Mouse (Mus musculus) embryonic facial prominence, embryonic 11.5 days (tissue): Measurements from ENCODE around the gene Auts2. TPM values are rescaled to one million over a fixed set of nuclear protein-coding genes. Genes with fewer than 3 reads are reported as not detected.

Experiments
- ATAC-seq: fragments of 200-750 bp; cut with Nextera tagmentation; replicated peaks from 2 replicates; pipeline ENCODE4 v1.8.0; 2017; ENCODE audit warnings: low read depth; ENCODE audit not compliant: insufficient number of reproducible peaks, low FRiP score, low TSS enrichment
- DNase-seq: peaks from one replicate; pipeline ENCODE4 v3.0.0-alpha.2; 2015; ENCODE audit warnings: low spot score
- H3K27ac ChIP-seq: fragments of 300-500 bp; sonication (generic); replicated peaks from 2 replicates; pipeline ENCODE4 v1.5.1; 2014; ENCODE audit warnings: mild to moderate bottlenecking, low read depth, low read length, control low read depth
- H3K27me3 ChIP-seq: fragments of 300-500 bp; sonication (generic); 2 replicates; pipeline ENCODE4 v1.6.1; 2014; ENCODE audit warnings: mild to moderate bottlenecking, low read length, moderate library complexity, mixed read lengths; ENCODE audit not compliant: control insufficient read depth, insufficient read depth
- H3K36me3 ChIP-seq: fragments of 300-500 bp; sonication (generic); replicated peaks from 2 replicates; pipeline ENCODE4 v1.6.1; 2014; ENCODE audit warnings: low read depth, mild to moderate bottlenecking, low read length, moderate library complexity, mixed read lengths; ENCODE audit not compliant: control insufficient read depth, insufficient read depth
- H3K4me1 ChIP-seq: fragments of 300-500 bp; sonication (generic); 2 replicates; pipeline ENCODE4 v1.6.1; 2014; ENCODE audit warnings: low read length, mixed read lengths; ENCODE audit not compliant: control insufficient read depth, insufficient read depth
- H3K4me2 ChIP-seq: fragments of 300-500 bp; sonication (generic); 2 replicates; pipeline ENCODE4 v1.6.1; 2014; ENCODE audit warnings: low read depth, mild to moderate bottlenecking, control low read depth, low read length, moderate library complexity
- H3K4me3 ChIP-seq: fragments of 300-500 bp; sonication (generic); 2 replicates; pipeline ENCODE4 v1.5.1; 2014; ENCODE audit warnings: low read depth, low read length, control low read depth
- H3K9ac ChIP-seq: fragments of 300-500 bp; sonication (generic); replicated peaks from 2 replicates; pipeline ENCODE4 v1.6.1; 2014; ENCODE audit warnings: mild to moderate bottlenecking, control low read depth, low read length
- H3K9me3 ChIP-seq: fragments of 300-500 bp; sonication (generic); replicated peaks from 2 replicates; pipeline ENCODE4 v1.6.1; 2016; ENCODE audit warnings: mild to moderate bottlenecking, low read length, inconsistent platforms, mixed read lengths; ENCODE audit not compliant: control insufficient read depth
- WGBS: fragments of 180-500 bp; shearing (Covaris S2); extraction: QIAGEN DNeasy Blood & Tissue Kit; methylation state at CpG from one replicate; pipeline ENCODE4 v1.1.7; 2014; 5-methylcytosine and 5-hydroxymethylcytosine counted together
- polyA plus RNA-seq: library from polyadenylated mRNA; unstranded; fragments of >200 nt; fragmentation: Nextera tagmentation; extraction: Ambion mirVana; gene quantifications from 2 replicates; pipeline ENCODE4 v1.2.1, GENCODE M21; 2014

Auts2 gene
- polyA plus RNA-seq, 1 experiment from 2014 or later, result 30.5 TPM

- H3K27me3 ChIP-seq, result no peaks in the 10 kb centered on the region
- 90% methylated on average over 3 of the region's 3 CpGs for WGBS
- no peak overlapping the region for H3K4me3 ChIP-seq
- no peak overlapping the region for H3K9ac ChIP-seq
- no peaks in the 10 kb centered on the region for H3K36me3 ChIP-seq
- H3K4me1 ChIP-seq, result no peaks in the 10 kb centered on the region
- DNase-seq, result no peak
- no peaks in the 10 kb centered on the region for H3K9me3 ChIP-seq
- H3K4me2 ChIP-seq, result no peak overlapping the region
- no peak for ATAC-seq
- no peak overlapping the region for H3K27ac ChIP-seq
Measured at GRCm38 (mm10) chr5:131906313-131906712, 636.8 kb downstream of the Auts2 start.

- H3K36me3 ChIP-seq, result no peaks in the 10 kb centered on the region
- no peak overlapping the region for H3K4me3 ChIP-seq
- WGBS, result 72% methylated on average over 10 of the region's 10 CpGs
- no peak overlapping the region for H3K9ac ChIP-seq
- no peak overlapping the region for H3K27ac ChIP-seq
- DNase-seq (no peak), ATAC-seq (no peak)
- no peaks in the 10 kb centered on the region for H3K4me1 ChIP-seq
- H3K4me2 ChIP-seq, result no peak overlapping the region
- H3K27me3 ChIP-seq, result no peaks in the 10 kb centered on the region
- no peaks in the 10 kb centered on the region for H3K9me3 ChIP-seq
Measured at GRCm38 (mm10) chr5:131904478-131904877, 638.7 kb downstream of the Auts2 start.

GRCm38 (mm10) chr5:131898048-131898638 lies 645.0 kb downstream of the Auts2 start:
- H3K9me3 ChIP-seq, result no peaks in the 10 kb centered on the region
- H3K4me2 ChIP-seq, result no peak overlapping the region
- ATAC-seq (no peak), DNase-seq (peak; percentile 29)
- WGBS, result 64% methylated on average over 4 of the region's 4 CpGs
- H3K27ac ChIP-seq, result no peak overlapping the region
- no peaks in the 10 kb centered on the region for H3K36me3 ChIP-seq
- no peaks in the 10 kb centered on the region for H3K27me3 ChIP-seq
- no peak overlapping the region for H3K9ac ChIP-seq
- H3K4me1 ChIP-seq, result no peaks in the 10 kb centered on the region
- no peak overlapping the region for H3K4me3 ChIP-seq

- H3K27me3 ChIP-seq, result no peaks in the 10 kb centered on the region
- no peaks in the 10 kb centered on the region for H3K4me1 ChIP-seq
- no peak overlapping the region for H3K9ac ChIP-seq
- DNase-seq, result no peak
- no peak overlapping the region for H3K27ac ChIP-seq
- H3K4me3 ChIP-seq, result no peak overlapping the region
- no peaks in the 10 kb centered on the region for H3K36me3 ChIP-seq
- no peak for ATAC-seq
- no peak overlapping the region for H3K4me2 ChIP-seq
- 88% methylated on average over 3 of the region's 3 CpGs for WGBS
- no peaks in the 10 kb centered on the region; the same call in 1 of the 2 replicates for H3K9me3 ChIP-seq
Measured at GRCm38 (mm10) chr5:131886636-131887035, 656.5 kb downstream of the Auts2 start.

GRCm38 (mm10) chr5:131876569-131876968 lies 666.6 kb downstream of the Auts2 start:
- H3K36me3 ChIP-seq, result no peaks in the 10 kb centered on the region
- no peak overlapping the region for H3K4me3 ChIP-seq
- H3K4me2 ChIP-seq, result no peak overlapping the region
- no peak overlapping the region for H3K27ac ChIP-seq
- no peaks in the 10 kb centered on the region for H3K4me1 ChIP-seq
- DNase-seq (no peak), ATAC-seq (no peak)
- H3K9me3 ChIP-seq, result no peaks in the 10 kb centered on the region
- no peak overlapping the region for H3K9ac ChIP-seq
- H3K27me3 ChIP-seq, result no peaks in the 10 kb centered on the region

- no peaks in the 10 kb centered on the region for H3K9me3 ChIP-seq
- no peak overlapping the region for H3K4me3 ChIP-seq
- DNase-seq (no peak), ATAC-seq (no peak)
- 79% methylated on average over 4 of the region's 4 CpGs for WGBS
- no peaks in the 10 kb centered on the region for H3K4me1 ChIP-seq
- H3K36me3 ChIP-seq, result no peaks in the 10 kb centered on the region
- H3K27me3 ChIP-seq, result no peaks in the 10 kb centered on the region
- H3K4me2 ChIP-seq, result no peak overlapping the region
- H3K27ac ChIP-seq, result no peak overlapping the region
- no peak overlapping the region for H3K9ac ChIP-seq
Measured at GRCm38 (mm10) chr5:131875976-131876375, 667.2 kb downstream of the Auts2 start.

- H3K9ac ChIP-seq, result no peak overlapping the region
- no peaks in the 10 kb centered on the region for H3K9me3 ChIP-seq
- DNase-seq (no peak), ATAC-seq (no peak)
- H3K4me1 ChIP-seq, result no peaks in the 10 kb centered on the region
- WGBS, result 83% methylated on average over 4 of the region's 4 CpGs
- H3K36me3 ChIP-seq, result no peaks in the 10 kb centered on the region
- H3K27ac ChIP-seq, result no peak overlapping the region
- H3K4me2 ChIP-seq, result no peak overlapping the region
- H3K27me3 ChIP-seq, result no peaks in the 10 kb centered on the region
- no peak overlapping the region for H3K4me3 ChIP-seq
Measured at GRCm38 (mm10) chr5:131873116-131873515, 670.0 kb downstream of the Auts2 start.

GRCm38 (mm10) chr5:131869711-131870499 lies 673.2 kb downstream of the Auts2 start:
- DNase-seq (no peak), ATAC-seq (no peak)
- Histone ChIP-seq H3K27ac (no peak overlapping the region), H3K4me2 (no peak overlapping the region), H3K9me3 (no peaks in the 10 kb centered on the region), H3K36me3 (no peaks in the 10 kb centered on the region), H3K27me3 (no peaks in the 10 kb centered on the region), H3K9ac (no peak overlapping the region), H3K4me1 (no peaks in the 10 kb centered on the region), H3K4me3 (no peak overlapping the region)
- WGBS, result 85% methylated on average over 11 of the region's 11 CpGs
